Mouse (Mus musculus): Measurements from ENCODE around the gene Cyp1a1. TPM values are rescaled to one million over a fixed set of nuclear protein-coding genes. Genes with fewer than 3 reads are reported as not detected.

Gene Cyp1a1
- total RNA-seq, 2 experiments from 2014 or later = 0.12 to 0.13 TPM

DNA sequence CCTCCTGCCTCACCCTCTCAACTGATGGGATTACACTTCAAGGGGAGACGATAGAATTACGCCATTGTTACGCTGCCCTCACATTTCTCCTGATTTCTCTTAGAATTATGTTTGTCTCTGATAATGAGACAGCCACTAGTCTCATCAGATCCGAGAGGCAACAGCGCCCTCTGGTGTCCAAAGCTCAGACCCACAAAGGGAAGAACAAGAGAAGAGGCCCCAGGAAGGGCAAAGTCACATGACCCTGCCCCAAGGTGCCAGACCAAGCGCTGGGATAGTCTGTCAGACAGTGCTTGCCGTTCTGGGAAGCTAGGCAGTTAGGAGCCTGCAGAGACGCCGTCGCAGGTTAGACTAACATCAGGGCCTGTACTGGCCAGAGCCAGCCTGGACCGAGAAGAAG is 32.0 kb upstream of the Cyp1a1 start:
- peak; percentile 86 to 96 for DNase-seq (ENCODE audit: low spot score in 2 of 2)

DNA sequence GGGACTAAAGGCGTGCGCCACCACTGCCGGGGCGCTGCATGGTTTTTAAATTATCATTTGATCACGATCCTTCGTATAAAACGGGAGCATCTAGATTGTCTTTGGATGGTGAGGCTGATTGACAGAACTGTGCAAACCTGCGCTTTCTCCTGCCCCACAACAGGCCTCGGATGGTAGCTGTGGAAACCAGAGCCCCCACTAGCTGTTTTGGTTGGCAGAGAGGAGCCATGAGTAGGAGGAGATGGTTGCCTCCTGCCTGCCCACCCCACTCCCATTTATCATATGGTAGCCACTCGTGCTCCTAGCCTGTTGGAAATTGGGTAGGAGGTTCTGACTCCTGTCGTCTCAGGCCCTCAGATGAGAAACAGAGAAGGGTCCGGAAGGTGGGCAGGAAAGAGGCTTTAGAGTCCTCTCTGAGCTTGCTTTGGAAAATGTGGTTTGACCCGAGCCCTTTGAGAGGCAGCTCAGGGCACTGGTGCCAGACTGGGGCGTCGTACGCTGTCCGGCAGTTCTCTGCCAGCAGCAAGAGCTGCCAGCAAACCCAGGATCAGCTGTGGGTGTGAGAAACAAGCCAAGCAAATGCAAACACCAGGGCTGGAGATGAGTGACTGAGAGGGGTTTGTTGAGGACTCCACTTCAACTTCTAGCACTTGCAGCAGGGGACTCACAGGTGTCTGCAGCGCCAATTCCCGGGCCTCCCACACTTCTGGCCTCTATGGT is 30.9 kb upstream of the Cyp1a1 start:
- peak; percentile 42 to 72 for DNase-seq (ENCODE audit: low spot score in 2 of 2)

DNA sequence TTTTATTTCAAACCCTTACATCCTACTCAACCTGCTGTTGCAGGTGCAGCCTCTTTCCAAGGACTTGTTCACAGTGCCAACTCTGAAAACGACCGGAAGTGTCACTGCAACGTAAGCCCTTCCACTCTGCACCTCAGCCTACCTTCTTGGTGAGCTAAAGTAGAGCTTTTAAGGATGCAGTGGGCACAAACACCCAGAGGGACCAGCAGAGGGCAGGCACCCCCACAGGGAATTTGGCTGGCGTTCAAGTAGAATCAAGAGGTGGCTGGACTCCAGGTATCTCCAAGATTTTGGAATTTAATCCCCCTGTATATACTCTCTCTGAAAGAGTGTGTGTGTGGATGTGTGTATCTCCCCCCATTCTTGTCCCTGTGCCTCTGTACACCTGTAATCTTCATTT is 29.9 kb upstream of the Cyp1a1 start:
- DNase-seq (ENCODE audit: low spot score in 2 of 2) = no peak

DNA sequence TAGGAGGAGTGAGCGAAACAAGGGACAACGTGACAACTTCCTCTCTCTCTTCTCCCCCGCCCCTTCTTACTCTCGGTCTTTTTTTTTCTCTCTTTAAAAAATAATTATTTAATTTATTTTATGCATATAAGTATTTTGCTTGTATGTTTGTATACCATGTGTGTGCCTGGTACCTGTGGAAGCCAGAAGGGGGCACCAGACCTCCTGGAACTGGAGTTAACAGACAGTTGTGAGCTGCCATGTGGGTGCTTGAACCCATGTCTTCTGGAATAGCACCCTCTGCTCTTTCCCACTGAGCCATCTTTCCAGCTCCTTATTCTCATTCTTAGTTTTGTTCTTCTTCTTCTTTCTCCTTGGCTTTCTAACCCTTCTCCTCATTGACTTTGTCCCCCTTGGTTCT is 28.8 kb upstream of the Cyp1a1 start:
- DNase-seq (ENCODE audit: low spot score in 2 of 2) = no peak

DNA sequence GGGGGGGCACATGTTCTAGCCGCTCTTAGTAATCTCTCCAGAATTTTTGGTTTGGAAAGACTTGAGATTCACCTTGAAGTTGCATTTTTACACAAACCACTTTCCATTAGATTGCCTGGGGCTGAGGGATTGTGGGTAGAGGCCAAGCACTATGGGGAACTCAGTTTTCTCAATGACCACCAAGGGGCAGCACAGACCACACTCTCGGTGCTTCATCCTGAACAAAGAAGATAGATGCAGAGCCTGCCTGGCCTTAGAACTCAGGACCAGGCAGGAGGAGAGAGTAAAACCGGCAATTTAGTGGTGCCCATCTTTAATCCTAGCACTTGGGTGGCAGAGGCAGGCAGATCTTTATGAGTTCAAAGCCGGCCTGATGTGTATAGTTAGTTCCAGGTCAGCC is 28.0 kb upstream of the Cyp1a1 start:
- DNase-seq (ENCODE audit: low spot score in 2 of 2) = peak; percentile 56 to 85

DNA sequence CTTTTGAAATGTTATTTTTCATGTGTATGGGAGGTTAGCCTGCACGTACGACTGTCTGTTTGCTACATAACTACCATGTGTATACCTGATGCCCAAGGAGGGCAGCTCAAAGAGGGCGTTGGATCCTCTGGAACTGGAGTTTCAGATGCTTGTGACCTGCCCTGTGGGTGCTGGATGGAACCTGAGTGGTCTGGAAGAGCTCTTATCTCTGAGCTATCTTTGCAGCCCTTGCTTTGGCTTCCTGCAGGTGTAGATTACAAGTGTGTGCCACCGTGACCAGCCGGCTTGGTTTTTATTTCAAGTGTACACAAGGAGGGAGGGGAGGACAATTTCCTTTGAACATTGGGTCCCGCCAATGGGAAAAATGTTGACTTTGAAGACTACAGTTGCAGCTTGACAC is 27.2 kb upstream of the Cyp1a1 start:
- DNase-seq (ENCODE audit: low spot score in 2 of 2) = no peak

DNA sequence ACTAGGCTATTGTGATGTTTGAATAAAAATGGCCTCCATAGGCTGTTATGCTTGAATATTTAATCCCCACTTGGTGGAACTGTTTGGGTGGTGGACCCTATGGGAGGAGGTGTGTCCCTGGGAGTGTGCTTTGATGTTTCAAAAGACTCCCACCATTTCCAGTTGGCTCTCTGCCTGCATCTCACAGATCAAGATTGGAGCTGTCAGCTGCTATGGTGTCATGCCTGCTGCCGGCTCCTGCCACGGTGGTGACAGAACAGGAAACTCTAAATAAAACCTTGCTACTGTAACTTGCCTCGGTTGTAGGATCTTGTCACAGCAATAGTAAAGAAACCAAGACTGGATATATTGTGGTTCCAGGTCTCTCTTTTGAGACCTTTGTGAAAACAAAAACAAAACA is 26.2 kb upstream of the Cyp1a1 start:
- no peak for DNase-seq (ENCODE audit: low spot score in 2 of 2)

DNA sequence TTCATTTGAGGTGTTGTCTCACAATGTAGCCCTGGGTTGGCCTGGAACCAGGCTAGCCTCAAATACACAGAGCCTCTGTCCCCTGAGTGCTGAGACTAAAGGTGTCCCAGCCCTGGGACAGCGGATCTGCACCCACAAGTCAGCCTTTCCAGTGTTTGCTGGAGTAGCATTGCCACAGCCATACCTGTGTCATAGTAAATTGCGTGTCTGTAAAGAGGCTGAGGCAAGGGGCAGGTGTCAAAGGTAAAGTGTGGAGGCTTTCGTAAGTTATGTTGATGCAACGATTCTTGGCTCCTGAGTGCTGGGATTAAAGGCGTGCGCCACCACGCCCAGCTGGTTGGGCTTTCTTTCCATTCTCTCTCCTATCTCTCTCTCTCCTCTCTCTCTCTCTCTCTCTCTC is 23.1 kb upstream of the Cyp1a1 start:
- no peak for DNase-seq (ENCODE audit: low spot score in 2 of 2)

DNA sequence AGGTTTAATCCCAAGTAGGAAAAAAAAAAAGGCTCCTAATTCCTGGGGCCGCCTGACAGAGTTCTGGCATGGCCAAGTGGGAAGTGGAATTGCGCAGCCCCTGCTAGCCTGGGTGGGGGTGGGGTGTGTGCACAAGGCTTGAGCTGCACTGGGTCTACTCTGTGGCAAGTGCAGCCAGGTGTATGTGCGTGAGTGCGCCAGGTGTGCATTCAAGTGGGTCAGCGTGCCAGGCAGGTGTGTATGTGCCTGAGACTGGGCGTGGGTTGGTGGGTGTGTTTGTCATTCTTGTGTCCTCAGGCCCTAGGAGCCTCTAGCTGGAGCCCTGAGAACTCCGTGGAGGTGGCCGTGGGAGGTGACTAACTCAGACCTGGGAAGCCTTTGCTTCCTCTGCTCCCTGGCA is 21.2 kb upstream of the Cyp1a1 start:
- no peak for DNase-seq (ENCODE audit: low spot score in 2 of 2)

DNA sequence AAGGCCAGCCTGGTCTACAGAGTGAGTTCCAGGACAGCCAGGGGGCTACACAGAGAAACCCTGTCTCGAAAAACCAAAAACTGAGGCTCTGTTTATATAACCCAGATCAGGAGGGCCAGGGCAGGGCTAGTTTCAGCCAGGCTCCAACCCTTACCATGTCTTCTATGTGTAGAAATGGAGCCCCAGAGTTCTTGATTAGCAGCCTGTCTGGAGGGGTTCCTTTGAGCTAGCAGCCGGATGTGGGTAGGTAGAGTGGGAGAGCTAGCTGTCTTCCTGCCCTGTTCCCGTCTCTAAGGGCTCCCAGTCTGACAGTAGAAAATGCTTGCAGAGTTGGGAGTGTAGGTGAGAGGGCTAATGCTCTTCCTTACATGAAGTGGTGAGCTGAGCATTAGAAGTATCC is 20.6 kb upstream of the Cyp1a1 start:
- no peak for DNase-seq (ENCODE audit: low spot score in 2 of 2)

DNA sequence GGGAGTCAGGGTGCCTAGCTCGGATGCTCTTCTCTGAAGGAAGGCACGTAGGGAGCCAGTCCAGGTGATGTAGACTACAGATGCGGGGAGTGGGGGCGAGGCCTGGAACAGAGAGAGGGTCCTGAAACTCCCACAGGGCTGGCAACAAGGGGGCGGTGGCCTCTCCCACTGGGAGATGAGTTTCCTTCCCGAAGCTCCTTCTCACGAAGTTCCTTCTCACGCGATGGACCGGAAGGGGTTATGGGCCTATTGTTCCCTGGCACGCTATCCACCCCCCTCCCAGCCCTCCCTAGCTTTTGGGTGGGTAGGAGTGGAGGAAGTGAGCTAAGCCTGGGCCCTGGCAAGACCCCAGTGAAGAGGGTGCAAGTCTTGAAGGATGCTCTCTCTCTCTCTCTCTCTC is 19.9 kb upstream of the Cyp1a1 start:
- no peak for DNase-seq (ENCODE audit: low spot score in 2 of 2)

DNA sequence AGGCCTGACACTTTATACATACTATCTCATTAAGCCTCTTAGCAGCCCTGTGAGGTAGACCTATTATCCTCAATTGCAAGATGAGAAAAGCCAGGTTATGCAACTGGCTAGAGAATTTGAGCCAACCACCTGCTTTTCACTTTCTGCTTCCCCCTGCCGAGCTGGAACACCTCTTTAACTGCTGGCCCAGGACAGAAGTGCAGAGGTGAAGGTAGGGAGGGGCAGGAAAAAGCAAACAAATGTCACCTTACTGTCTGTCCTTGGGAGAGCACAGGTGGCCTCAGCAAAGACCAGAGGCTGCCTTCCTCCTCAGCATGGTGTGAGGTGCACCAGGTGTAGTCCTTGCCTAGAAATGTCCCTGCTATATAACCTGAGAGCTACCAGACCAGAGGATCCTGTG is 19.5 kb upstream of the Cyp1a1 start:
- no peak for DNase-seq (ENCODE audit: low spot score in 2 of 2)

DNA sequence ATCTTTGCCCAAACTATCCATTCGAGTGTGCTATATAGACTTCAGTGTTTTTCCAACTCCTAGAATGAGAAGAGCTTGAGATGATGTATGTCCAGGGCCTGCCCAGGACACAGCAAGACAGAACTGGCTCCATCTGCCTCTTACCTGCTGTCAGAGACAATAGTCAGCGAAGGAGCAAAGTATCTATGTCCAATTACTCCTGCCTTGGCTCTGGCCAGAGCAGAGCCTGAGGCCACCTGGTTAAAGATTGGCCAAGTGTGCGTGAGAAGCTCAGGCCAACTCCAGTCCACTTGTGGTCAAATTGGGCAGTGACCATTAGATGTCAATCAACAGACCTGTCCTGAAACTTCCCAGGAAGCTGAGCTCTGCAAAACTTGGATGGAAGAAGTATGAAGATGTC is 18.2 kb upstream of the Cyp1a1 start:
- no peak for DNase-seq (ENCODE audit: low spot score in 2 of 2)

DNA sequence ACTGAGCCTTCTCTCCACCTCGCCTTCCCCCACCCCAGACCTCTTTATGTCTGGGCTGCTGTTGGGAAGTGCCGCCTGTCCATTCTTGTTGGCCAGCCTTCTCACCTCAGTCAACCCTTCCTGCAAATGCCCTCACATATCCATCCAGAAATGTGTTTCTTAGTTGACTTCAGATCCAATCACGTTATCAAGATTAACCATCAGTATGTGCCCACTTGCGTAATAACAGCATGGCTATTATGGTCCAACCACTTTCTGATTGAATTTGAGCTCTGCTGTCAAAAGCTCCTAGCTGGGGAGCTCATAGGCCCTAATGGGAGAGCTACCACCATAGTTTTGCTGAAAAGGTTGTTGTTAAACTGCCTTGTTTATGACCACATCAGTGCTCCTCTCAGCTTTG is 16.7 kb upstream of the Cyp1a1 start:
- no peak for DNase-seq (ENCODE audit: low spot score in 2 of 2)

DNA sequence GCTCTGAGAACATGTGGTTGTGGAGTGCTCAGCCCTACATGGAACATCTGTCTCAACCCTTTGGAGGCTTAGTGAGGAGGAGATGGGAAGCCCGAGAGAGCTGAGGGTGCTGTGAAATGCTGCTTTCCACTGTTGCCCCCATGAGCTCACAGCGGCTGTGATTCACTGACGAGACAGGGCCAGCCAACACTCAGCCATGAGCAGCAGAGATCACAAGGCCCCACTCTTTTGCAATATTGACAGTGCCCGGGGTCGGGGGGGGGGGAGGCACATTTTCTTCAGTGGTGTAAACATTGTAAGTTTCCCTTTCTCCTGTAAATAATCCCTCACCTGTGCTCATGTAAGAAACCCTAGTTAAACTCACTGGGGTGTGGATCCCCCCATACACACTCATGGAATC is 16.2 kb upstream of the Cyp1a1 start:
- DNase-seq (ENCODE audit: low spot score in 2 of 2) = no peak

DNA sequence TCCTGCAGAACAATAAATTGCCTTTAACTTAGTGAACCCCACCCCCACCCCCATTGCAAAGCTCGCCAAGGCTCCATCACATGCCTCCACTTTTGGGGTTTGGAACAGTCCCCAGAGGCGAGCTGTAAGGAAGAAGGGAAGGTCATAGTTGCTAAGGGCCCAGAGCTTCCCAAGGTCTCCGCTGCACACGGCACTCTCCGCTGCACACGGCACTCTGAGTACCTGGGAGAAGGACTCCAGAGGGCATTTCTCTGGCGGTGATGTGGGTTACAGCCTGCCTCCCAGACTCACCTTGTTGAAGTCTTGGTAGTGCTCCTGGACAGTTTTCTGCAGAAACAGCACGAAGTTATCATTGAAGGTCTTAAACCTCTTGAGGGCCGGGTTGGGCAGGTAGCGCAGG is 6.3 kb upstream of the Cyp1a1 start:
- no peak for DNase-seq (ENCODE audit: low spot score in 2 of 2)

DNA sequence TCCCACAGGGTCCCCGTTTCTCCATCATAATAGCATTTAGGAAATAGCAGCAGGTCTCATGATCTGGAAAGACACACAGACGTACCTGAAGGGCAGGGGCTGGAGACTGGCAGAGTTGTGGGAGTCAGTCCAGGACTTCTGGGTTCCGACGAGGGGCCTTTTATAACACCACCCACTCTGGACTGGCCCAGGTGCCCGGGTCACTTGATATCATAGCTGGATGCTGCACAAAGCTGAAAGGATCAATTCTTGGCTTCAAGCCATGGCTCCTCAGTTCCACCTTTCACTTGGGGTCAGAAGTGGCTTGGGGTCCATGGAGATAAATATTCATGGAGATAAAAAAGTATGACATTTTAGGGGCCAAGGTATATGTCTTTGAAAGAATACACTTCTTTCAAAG is 4.2 kb upstream of the Cyp1a1 start, which contains the start of gene Cyp1a2:
Gene Cyp1a2, minus strand, starts transcription at position 184 of the 400 bp plus-strand sequence.
- no peak for DNase-seq (ENCODE audit: low spot score in 2 of 2)

DNA sequence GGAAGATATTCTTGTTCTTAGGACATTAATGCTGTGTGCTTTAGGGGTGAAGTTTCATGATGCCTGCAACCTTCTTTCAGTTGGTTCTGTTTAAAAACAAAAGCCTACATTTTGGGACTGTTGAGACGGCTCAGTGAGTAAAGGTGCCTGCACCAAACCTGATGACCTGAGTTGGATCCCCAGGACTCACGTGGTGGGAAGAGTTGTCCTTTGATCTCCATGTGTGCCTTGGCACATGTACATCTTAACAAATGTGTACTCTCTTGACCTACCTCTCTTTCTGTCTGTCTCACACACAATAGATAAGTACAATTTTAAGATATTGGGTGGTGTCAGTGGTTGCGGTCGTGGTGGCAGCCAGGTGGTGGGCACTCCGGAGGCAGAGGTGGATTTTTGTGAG is 1.7 kb upstream of the Cyp1a1 start:
- no peak for DNase-seq (ENCODE audit: low spot score in 2 of 2)

DNA sequence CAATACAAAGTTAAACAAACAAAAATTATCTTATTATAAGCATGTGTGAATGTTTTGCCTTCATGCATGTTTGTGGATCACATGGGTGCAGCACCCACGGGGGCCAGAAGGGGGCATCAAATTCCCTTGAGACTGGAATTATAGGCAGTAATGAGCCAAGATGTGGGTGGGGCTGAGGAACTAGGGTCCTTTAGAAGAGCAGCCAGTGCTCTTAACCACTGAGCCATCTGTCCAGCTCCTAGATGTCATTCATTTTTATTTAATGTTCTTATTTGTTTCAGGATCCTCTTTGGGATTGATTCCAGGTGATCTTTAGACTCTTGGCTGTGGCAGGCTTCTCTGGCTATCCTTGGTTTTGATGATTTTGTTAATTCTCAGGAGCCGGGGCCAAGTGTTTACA is 430 bp downstream of the Cyp1a1 start:
- DNase-seq (ENCODE audit: low spot score in 2 of 2) = no peak

DNA sequence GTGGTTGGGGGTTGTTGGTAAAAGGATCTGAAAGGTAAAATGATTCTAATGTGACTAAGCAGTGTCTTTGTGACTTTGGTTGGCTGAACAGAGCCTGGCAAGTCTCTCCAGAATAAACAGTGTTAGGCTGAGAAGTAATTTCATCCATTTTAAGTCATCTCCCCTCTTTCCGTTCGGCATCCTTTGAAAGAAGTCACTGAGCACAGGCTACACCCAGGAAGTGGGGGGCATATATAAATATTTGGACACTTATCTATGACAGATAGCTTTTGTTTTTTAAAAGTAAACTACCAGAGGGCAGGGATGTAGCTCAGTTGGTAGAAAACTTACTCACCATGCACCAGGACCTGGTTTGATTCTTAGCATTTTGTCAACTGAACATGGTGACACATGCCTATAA is 878 bp downstream of the Cyp1a1 start:
- DNase-seq (ENCODE audit: low spot score in 2 of 2) = no peak

DNA sequence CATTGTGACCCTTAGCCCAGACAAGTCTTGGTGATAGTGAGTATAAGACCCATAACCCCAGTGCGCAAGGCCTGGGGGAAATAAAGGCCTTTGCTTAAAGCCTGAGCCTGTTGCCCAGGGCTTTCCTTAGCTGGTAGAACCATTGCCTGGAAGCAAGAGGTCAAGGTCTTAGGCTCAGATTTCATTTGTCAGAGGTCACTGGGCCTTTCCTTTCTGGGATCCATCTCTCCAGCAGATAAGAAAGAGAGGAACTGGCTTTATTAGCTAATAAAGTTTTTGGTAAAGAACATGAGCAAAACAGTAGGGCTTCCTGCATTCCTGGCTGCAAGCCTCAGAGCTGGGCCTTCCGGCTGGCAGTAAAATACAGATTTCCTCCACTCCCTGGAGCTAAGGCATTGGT is 6.4 kb downstream of the Cyp1a1 start:
- DNase-seq (ENCODE audit: low spot score in 2 of 2) = no peak

DNA sequence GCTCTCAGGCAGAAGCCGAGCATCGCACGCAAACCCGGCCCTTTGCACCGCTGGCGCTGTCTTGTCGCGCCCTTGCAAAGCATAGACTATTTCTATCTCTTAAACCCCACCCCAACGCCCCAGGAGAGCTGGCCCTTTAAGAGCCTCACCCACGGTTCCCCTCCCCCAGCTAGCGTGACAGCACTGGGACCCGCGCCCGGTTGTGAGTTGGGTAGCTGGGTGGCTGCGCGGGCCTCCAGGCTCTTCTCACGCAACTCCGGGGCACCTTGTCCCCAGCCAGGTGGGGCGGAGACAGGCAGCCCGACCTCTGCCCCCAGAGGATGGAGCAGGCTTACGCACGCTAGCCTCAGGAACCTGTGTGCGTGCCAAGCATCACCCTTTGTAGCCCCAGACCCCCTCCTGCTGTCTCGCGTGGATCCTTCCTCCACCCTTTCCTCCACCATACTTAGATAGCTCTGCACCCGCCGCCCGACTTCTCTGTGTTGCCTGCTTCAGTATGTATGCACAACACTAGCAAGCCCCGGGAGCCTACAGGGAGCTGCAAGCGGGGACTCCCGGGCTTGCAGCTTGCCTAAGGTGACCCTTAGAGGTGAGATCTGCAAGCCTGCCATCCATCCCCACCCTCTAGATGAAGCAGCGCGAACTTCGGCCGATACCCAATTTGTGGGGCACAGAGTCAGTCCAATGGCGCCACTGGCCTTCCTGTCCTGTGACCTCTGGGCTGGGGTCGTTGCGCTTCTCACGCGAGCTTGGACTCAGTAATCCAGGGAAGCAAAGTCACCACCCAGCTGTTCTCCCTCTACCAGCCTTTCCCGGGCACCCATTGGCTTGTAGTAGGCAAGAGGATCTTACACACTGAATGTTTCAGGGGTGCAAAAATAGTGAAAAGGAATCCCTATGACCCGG is 8.9 kb downstream of the Cyp1a1 start:
- DNase-seq (ENCODE audit: low spot score in 2 of 2) = peak; percentile 65 to 77

DNA sequence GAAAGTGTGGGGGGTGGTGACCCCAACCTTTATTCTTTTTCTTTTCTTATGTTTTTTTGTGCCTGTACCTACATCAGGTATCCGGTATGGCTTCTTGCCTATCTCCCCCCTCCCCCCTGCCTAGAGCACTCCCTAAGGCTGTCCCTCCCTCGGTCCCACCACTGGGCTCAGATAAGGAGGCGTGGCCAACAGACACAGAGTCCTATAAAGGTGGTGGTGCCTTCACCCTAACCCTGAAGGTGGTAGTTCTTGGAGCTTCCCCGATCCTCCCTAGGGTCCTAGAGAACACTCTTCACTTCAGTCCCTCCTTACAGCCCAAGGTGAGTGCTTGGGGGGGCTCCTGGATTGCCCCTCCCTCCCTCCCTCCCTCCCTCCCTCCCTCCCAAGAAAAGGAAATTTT is 9.7 kb downstream of the Cyp1a1 start:
- no peak for DNase-seq (ENCODE audit: low spot score in 2 of 2)
